Mouse (Mus musculus) megakaryocyte, embryonic 14.5 days (primary cell): ENCODE measurements around the gene Ager.

Experiments used
- FLI1 ChIP-seq: IDR thresholded peaks from 2 replicates; pipeline ENCODE4 v1.6.1; 2012; ENCODE audit warnings: low read length, inconsistent platforms, mixed read lengths
- GATA1 ChIP-seq: IDR thresholded peaks from 3 replicates; pipeline ENCODE4 v1.6.1; 2012; ENCODE audit warnings: mixed read lengths, low read length, inconsistent platforms, borderline replicate concordance

DNA sequence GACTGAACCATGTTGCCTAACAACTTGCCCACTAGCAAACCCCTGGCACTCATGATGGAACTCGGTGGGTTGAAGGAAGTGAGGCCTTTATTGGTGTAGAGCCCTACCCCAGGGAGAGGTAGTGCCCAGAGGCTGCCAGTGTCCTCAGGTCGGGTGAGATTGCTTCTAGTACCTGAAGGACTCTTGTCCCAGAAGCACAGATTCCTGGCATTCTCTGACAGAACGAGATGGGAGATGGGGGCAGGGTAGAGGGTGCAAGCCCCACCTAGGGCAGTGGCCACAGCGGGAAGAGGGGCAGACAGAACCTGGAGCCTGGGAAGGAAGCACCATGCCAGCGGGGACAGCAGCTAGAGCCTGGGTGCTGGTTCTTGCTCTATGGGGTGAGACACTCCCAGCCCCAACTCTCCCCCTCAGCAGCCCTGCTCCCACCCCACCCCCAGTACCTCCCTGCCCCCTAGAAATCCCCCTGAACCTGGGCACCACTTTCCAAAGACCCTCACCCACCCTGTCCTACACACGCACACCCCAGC lies at the start of gene Ager:
- TF ChIP-seq GATA1 (no peak), FLI1 (no peak)
